Mouse (Mus musculus) embryonic facial prominence, embryonic 11.5 days (tissue): ENCODE data around the gene Fhod1. TPM values are rescaled to one million over a fixed set of nuclear protein-coding genes. Genes with fewer than 3 reads are reported as not detected.
"Not testable (repeated sequence)": the region's sequence is repeated elsewhere in the genome, so short reads cannot be mapped to it uniquely, and the experiment has no call there.

ENCODE experiments used
- ATAC-seq: fragments of 200-750 bp; cut with Nextera tagmentation; replicated peaks from 2 replicates; pipeline ENCODE4 v1.8.0; 2017; ENCODE audit warnings: low read depth; ENCODE audit not compliant: insufficient number of reproducible peaks, low FRiP score, low TSS enrichment
- DNase-seq: peaks from one replicate; pipeline ENCODE4 v3.0.0-alpha.2; 2015; ENCODE audit warnings: low spot score
- H3K27ac ChIP-seq: fragments of 300-500 bp; sonication (generic); replicated peaks from 2 replicates; pipeline ENCODE4 v1.5.1; 2014; ENCODE audit warnings: mild to moderate bottlenecking, low read depth, low read length, control low read depth
- H3K27me3 ChIP-seq: fragments of 300-500 bp; sonication (generic); 2 replicates; pipeline ENCODE4 v1.6.1; 2014; ENCODE audit warnings: mild to moderate bottlenecking, low read length, moderate library complexity, mixed read lengths; ENCODE audit not compliant: control insufficient read depth, insufficient read depth
- H3K36me3 ChIP-seq: fragments of 300-500 bp; sonication (generic); replicated peaks from 2 replicates; pipeline ENCODE4 v1.6.1; 2014; ENCODE audit warnings: low read depth, mild to moderate bottlenecking, low read length, moderate library complexity, mixed read lengths; ENCODE audit not compliant: control insufficient read depth, insufficient read depth
- H3K4me1 ChIP-seq: fragments of 300-500 bp; sonication (generic); 2 replicates; pipeline ENCODE4 v1.6.1; 2014; ENCODE audit warnings: low read length, mixed read lengths; ENCODE audit not compliant: control insufficient read depth, insufficient read depth
- H3K4me2 ChIP-seq: fragments of 300-500 bp; sonication (generic); 2 replicates; pipeline ENCODE4 v1.6.1; 2014; ENCODE audit warnings: low read depth, mild to moderate bottlenecking, control low read depth, low read length, moderate library complexity
- H3K4me3 ChIP-seq: fragments of 300-500 bp; sonication (generic); 2 replicates; pipeline ENCODE4 v1.5.1; 2014; ENCODE audit warnings: low read depth, low read length, control low read depth
- H3K9ac ChIP-seq: fragments of 300-500 bp; sonication (generic); replicated peaks from 2 replicates; pipeline ENCODE4 v1.6.1; 2014; ENCODE audit warnings: mild to moderate bottlenecking, control low read depth, low read length
- H3K9me3 ChIP-seq: fragments of 300-500 bp; sonication (generic); replicated peaks from 2 replicates; pipeline ENCODE4 v1.6.1; 2016; ENCODE audit warnings: mild to moderate bottlenecking, low read length, inconsistent platforms, mixed read lengths; ENCODE audit not compliant: control insufficient read depth
- WGBS: fragments of 180-500 bp; shearing (Covaris S2); extraction: QIAGEN DNeasy Blood & Tissue Kit; methylation state at CpG from one replicate; pipeline ENCODE4 v1.1.7; 2014; 5-methylcytosine and 5-hydroxymethylcytosine counted together
- polyA plus RNA-seq: library from polyadenylated mRNA; unstranded; fragments of >200 nt; fragmentation: Nextera tagmentation; extraction: Ambion mirVana; gene quantifications from 2 replicates; pipeline ENCODE4 v1.2.1, GENCODE M21; 2014

Fhod1 gene
- polyA plus RNA-seq, 1 experiment from 2014 or later: 2.6 TPM

- 65% methylated on average over 19 of the region's 19 CpGs for WGBS
- Histone ChIP-seq H3K36me3 (no peaks in the 10 kb centered on the region), H3K27me3 (peaks cover 12% of the 10 kb centered on the region), H3K9ac (no peak overlapping the region), H3K9me3 (no peaks in the 10 kb centered on the region), H3K4me2 (no peak overlapping the region), H3K4me1 (peaks cover 5% of the 10 kb centered on the region; the same call in 1 of the 2 replicates), H3K27ac (no peak overlapping the region), H3K4me3 (no peak overlapping the region)
- no peak for DNase-seq
- no peak for ATAC-seq
Measured at GRCm38 (mm10) chr8:105293405-105293804, 54.3 kb downstream of the Fhod1 start.

- 78% methylated on average over 7 of the region's 7 CpGs for WGBS
- no peak for ATAC-seq
- H3K27me3 ChIP-seq: peaks cover 12% of the 10 kb centered on the region
Measured at GRCm38 (mm10) chr8:105292471-105292870, 55.3 kb downstream of the Fhod1 start.

GRCm38 (mm10) chr8:105291802-105292201, 56.0 kb downstream of the Fhod1 start:
- peaks cover 12% of the 10 kb centered on the region for H3K27me3 ChIP-seq
- not testable (repeated sequence) for H3K4me3 ChIP-seq, DNase-seq, H3K4me2 ChIP-seq, H3K9me3 ChIP-seq, H3K4me1 ChIP-seq, ATAC-seq, H3K36me3 ChIP-seq, H3K27ac ChIP-seq, H3K9ac ChIP-seq
- 80% methylated on average over 3 of the region's 3 CpGs for WGBS

More at GRCm38 (mm10) chr8:105292471-105292870, 55.3 kb downstream of the Fhod1 start:
- Histone ChIP-seq H3K4me3 (no peak overlapping the region), H3K9ac (no peak overlapping the region), H3K4me2 (no peak overlapping the region), H3K27ac (no peak overlapping the region), H3K4me1 (peaks cover 5% of the 10 kb centered on the region; the same call in 1 of the 2 replicates), H3K9me3 (no peaks in the 10 kb centered on the region), H3K36me3 (no peaks in the 10 kb centered on the region)
- no peak for DNase-seq

- not testable (repeated sequence) for H3K9me3 ChIP-seq, ATAC-seq, H3K9ac ChIP-seq, H3K4me1 ChIP-seq, H3K27ac ChIP-seq, H3K36me3 ChIP-seq, H3K4me3 ChIP-seq, DNase-seq, H3K4me2 ChIP-seq
- peaks cover 12% of the 10 kb centered on the region for H3K27me3 ChIP-seq
- WGBS: 85% methylated on average over 8 of the region's 8 CpGs
Measured at GRCm38 (mm10) chr8:105291364-105291763, 56.4 kb downstream of the Fhod1 start.

GRCm38 (mm10) chr8:105290554-105291314, 57.0 kb downstream of the Fhod1 start:
- Histone ChIP-seq H3K9ac (no peak overlapping the region), H3K4me1 (peaks cover 5% of the 10 kb centered on the region; the same call in 1 of the 2 replicates), H3K27me3 (peaks cover 12% of the 10 kb centered on the region), H3K36me3 (no peaks in the 10 kb centered on the region), H3K27ac (no peak overlapping the region), H3K4me3 (peak overlapping the region; percentile 47), H3K9me3 (no peaks in the 10 kb centered on the region), H3K4me2 (peak overlapping the region; percentile 69)
- ATAC-seq (no peak), DNase-seq (peak; percentile 96)
- 7% methylated on average over 31 of the region's 31 CpGs for WGBS

- Histone ChIP-seq H3K9me3 (no peaks in the 10 kb centered on the region), H3K27ac (0 out of 2 replicates have a peak within 1 kb of the TSS, but pooled peaks have one; percentile 41), H3K36me3 (no peaks in the 10 kb centered on the region), H3K9ac (peak within 1 kb of the TSS; percentile 74), H3K4me2 (peak within 1 kb of the TSS; percentile 69), H3K4me3 (peak within 1 kb of the TSS; percentile 47), H3K27me3 (peaks cover 12% of the 10 kb centered on the region), H3K4me1 (peaks cover 5% of the 10 kb centered on the region; the same call in 1 of the 2 replicates)
- peak; percentile 24 for ATAC-seq
- WGBS: 2% methylated on average over 40 of the region's 43 CpGs
- DNase-seq: peak; percentile 67
Measured at GRCm38 (mm10) chr8:105289805-105290460, 57.8 kb downstream of the Fhod1 start, which contains the start of gene 4931428F04Rik. Gene 4931428F04Rik (minus strand): TSS chr8:105289864.

GRCm38 (mm10) chr8:105288958-105289732, 58.6 kb downstream of the Fhod1 start:
- Histone ChIP-seq H3K27ac (0 out of 2 replicates have a peak overlapping the region, but pooled peaks have one; percentile 41), H3K4me3 (peak overlapping the region; percentile 47), H3K9me3 (no peaks in the 10 kb centered on the region), H3K4me1 (peaks cover 5% of the 10 kb centered on the region; the same call in 1 of the 2 replicates), H3K9ac (peak overlapping the region; percentile 74), H3K4me2 (peak overlapping the region; percentile 69), H3K36me3 (no peaks in the 10 kb centered on the region), H3K27me3 (peaks cover 12% of the 10 kb centered on the region)
- WGBS: under 1% methylated on average over 53 of the region's 53 CpGs
- peak; percentile 89 for ATAC-seq
- DNase-seq: peak; percentile 97
